ENCODE assay signal across 8 mouse cellular contexts in genomic region chr11:79093386-79093906, GRCm38 (mm10). TPM values are rescaled to one million over a fixed set of nuclear protein-coding genes. Genes with fewer than 3 reads are reported as not detected.
DNase-seq lines count a peak whose midpoint lies in the region; ATAC-seq and TF ChIP-seq lines count a peak whose summit lies in the region.
"Had no signal": no experiment of that assay in that cellular context is flagged by ENCODE, and none has a peak within 500 bp of the region (broad histone marks: within the 10 kb centered on the region; RNA-seq: fewer than 3 reads in every experiment).

No protein-coding gene starts in this region.

- peak; percentile 22 for DNase-seq in heart, postnatal 0 days (ENCODE audit: low spot score)
- no peak for DNase-seq in heart, postnatal 10 days
- peak; percentile 56 for DNase-seq in lung, postnatal 10 days
- no peak for DNase-seq in lung, adult 18-20 months
- no peak for DNase-seq in stomach, postnatal 0 days (ENCODE audit: low spot score)
- DNase-seq in adrenal gland, postnatal 36 days: no peak

- intact Hi-C loops in heart, postnatal 10 days (cut with DNase I): no loop called here

- no peaks in the 10 kb centered on the region for H3K9me3 ChIP-seq in heart, postnatal 0 days (replicated peaks; ENCODE audit: control insufficient read depth, low read length)
- no peaks in the 10 kb centered on the region for H3K9me3 ChIP-seq in stomach, postnatal 0 days (ENCODE audit: control insufficient read depth, low read length)
- H3K9me3 ChIP-seq: stomach, embryonic 15.5 days had no signal

- WGBS in heart, postnatal 0 days: 58% methylated on average over 15 of the region's 15 CpGs
- 59% methylated on average over 15 of the region's 15 CpGs for WGBS in stomach, postnatal 0 days

- no peak overlapping the region for H3K4me2 ChIP-seq in heart, postnatal 0 days (ENCODE audit: low read depth, low read length)
- H3K4me2 ChIP-seq in stomach, postnatal 0 days (replicated peaks; ENCODE audit: low read depth): no peak overlapping the region
- H3K4me2 ChIP-seq: stomach, embryonic 15.5 days had no signal

- peaks cover 58% of the 10 kb centered on the region for H3K4me1 ChIP-seq in heart, postnatal 0 days (ENCODE audit: control insufficient read depth, insufficient read depth)
- peaks cover 41% of the 10 kb centered on the region for H3K4me1 ChIP-seq in brown adipose tissue, adult 24 weeks (ENCODE audit: control insufficient read depth, insufficient read depth, insufficient read length, low read length)
- peaks cover 20% of the 10 kb centered on the region for H3K4me1 ChIP-seq in stomach, postnatal 0 days (replicated peaks; ENCODE audit: control insufficient read depth, insufficient read depth)

- H3K27me3 ChIP-seq in heart, postnatal 0 days (ENCODE audit: control insufficient read depth, insufficient read depth, low read length): no peaks in the 10 kb centered on the region
- no peaks in the 10 kb centered on the region for H3K27me3 ChIP-seq in stomach, postnatal 0 days (ENCODE audit: control insufficient read depth, insufficient read depth, low read length)
- H3K27me3 ChIP-seq: stomach, embryonic 15.5 days had no signal

- no peak overlapping the region for H3K9ac ChIP-seq in heart, postnatal 0 days (replicated peaks; ENCODE audit: low read depth, low read length)
- no peak overlapping the region for H3K9ac ChIP-seq in stomach, postnatal 0 days (ENCODE audit: low read length)
- H3K9ac ChIP-seq: stomach, embryonic 15.5 days had no signal

- H3K27ac ChIP-seq in heart, postnatal 0 days (ENCODE audit: low read depth): peak overlapping the region; percentile 91
- H3K27ac ChIP-seq in brown adipose tissue, adult 24 weeks (replicated peaks; ENCODE audit: low read depth, low read length): peak overlapping the region; percentile 76
- H3K27ac ChIP-seq in stomach, postnatal 0 days (replicated peaks): peak overlapping the region; percentile 89

- TF ChIP-seq CTCF in heart, postnatal 0 days (IDR thresholded peaks at IDR 0.05; ENCODE audit: low read depth): no peak
- TF ChIP-seq CTCF in stomach, postnatal 0 days (IDR thresholded peaks at IDR 0.05; ENCODE audit: low read depth): no peak

- TF ChIP-seq EP300 in heart, postnatal 0 days (IDR thresholded peaks at IDR 0.05; ENCODE audit: low read depth): no peak
- no peak for TF ChIP-seq EP300 in stomach, postnatal 0 days (optimal IDR thresholded peaks at IDR 0.05)

- H3K4me3 ChIP-seq in heart, postnatal 0 days (ENCODE audit: low read depth, low read length): no peak overlapping the region
- no peak overlapping the region for H3K4me3 ChIP-seq in brown adipose tissue, adult 24 weeks (ENCODE audit: insufficient read depth, low read depth, low read length)
- no peak overlapping the region for H3K4me3 ChIP-seq in stomach, postnatal 0 days (ENCODE audit: low read depth, low read length)
- H3K4me3 ChIP-seq: stomach, embryonic 15.5 days had no signal

- ATAC-seq in heart, postnatal 0 days (ENCODE audit: insufficient read depth, low read depth): no peak
- no peak for ATAC-seq in stomach, postnatal 0 days (ENCODE audit: low FRiP score, low TSS enrichment)

- H3K36me3 ChIP-seq in heart, postnatal 0 days (replicated peaks; ENCODE audit: control insufficient read depth, insufficient read depth, low read length): no peaks in the 10 kb centered on the region
- H3K36me3 ChIP-seq in stomach, postnatal 0 days (ENCODE audit: control insufficient read depth, insufficient read depth, low read length): no peaks in the 10 kb centered on the region
- H3K36me3 ChIP-seq: stomach, embryonic 15.5 days had no signal

RNA-seq across cellular contexts. Expression of gene Ksr1, which starts 52.8 kb away (rescaled TPM):
- 7.7 and 15.2 TPM in 2 replicates for total RNA-seq in heart, postnatal 0 days (2014; rRNA removed; ENCODE audit: low replicate concordance)
- polyA plus RNA-seq in heart, postnatal 0 days (2015; fragmentation: Nextera tagmentation; extraction: Ambion mirVana): 1.3 and 1.5 TPM in 2 replicates
- total RNA-seq in heart, postnatal 10 days (2021): 10 to 100 TPM; 10.4 to 11.9 TPM
- 4.6 TPM in 2 replicates for polyA plus RNA-seq in brown adipose tissue, adult 24 weeks (2012; ENCODE audit: insufficient read depth, insufficient read length, missing spikeins)
- 0.67 and 0.94 TPM in 2 replicates for polyA plus RNA-seq in stomach, postnatal 0 days (2015; fragmentation: Nextera tagmentation; extraction: Ambion mirVana)
- total RNA-seq in adrenal gland, postnatal 36 days (2021): 10 to 100 TPM in 1 of 2 experiments, 1 to 10 TPM in 1; 9.1 to 10.0 TPM

Comparison
In these comparisons a context has a peak if more than half of its experiments do, and no peak if none do; other contexts are left out.
1. DNase-seq: peak in heart, postnatal 0 days (single experiment) and lung, postnatal 10 days (single experiment); none in heart, postnatal 10 days (0 of 2), lung, adult 18-20 months (0 of 2), stomach, postnatal 0 days (single experiment) and adrenal gland, postnatal 36 days (0 of 2).
2. Peak in every context shown above with its lines, with median percentiles within 50 percentile points of each other: H3K27ac ChIP-seq.